Mouse (Mus musculus): ENCODE measurements around the gene Prkn.

DNA sequence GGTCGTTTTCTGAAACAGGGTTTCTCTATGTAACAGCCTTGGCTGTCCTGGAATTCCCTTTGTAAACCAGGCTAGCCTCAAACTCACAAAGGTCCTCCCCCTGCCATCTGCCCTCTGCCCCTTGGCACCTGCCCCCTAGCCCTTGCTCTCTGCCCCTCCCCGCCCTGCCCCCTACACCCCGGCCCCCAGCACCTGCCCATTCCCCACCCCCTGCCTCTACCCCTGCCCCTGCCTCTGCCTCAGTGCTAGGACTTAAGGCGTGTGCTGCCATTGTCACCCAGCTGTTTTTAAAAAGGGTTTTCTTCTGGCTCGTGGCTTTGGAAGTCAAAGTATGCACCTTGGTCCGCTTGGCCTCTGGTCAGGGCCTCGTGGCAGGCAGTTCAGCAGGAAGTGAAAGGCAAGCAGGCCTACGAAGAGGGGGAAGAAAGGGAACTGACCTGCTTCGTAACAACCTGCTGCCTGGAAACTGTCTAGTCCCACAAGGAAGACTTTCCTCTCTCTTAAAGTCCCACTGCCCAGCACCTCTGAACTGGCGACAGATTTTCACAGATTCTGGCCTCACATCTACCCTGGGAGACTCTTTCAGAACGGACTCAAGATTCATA lies 1190.5 kb downstream of the Prkn start:
- TF ChIP-seq MAFK (IDR thresholded peaks at IDR 0.05; ENCODE audit: insufficient read depth, low read depth, low read length) (no peak), ZC3H11A (IDR thresholded peaks at IDR 0.05; ENCODE audit: borderline replicate concordance, low read depth, low read length) (no peak), ZNF384 (IDR thresholded peaks at IDR 0.05; ENCODE audit: low read depth, low read length) (no peak), HCFC1 (IDR thresholded peaks at IDR 0.05; ENCODE audit: borderline replicate concordance, insufficient read depth, low read length) (no peak), CHD2 (IDR thresholded peaks at IDR 0.05; ENCODE audit: low read depth, low read length) (no peak)
